Mouse (Mus musculus) CH12.LX (cell line): ENCODE measurements at regions not wholly inside any gene's neighbourhood (a gene's known extent, or its start where the extent isn't known, plus 50 kb on each side); places are given as distances from the start of the nearest gene placed in this dataset.

Experiments used
- DNase-seq: peaks from one replicate; pipeline ENCODE4 v3.0.0-alpha.2; 2013; ENCODE audit errors: extremely low read depth
- H3K27ac ChIP-seq: 2 replicates; pipeline ENCODE4 v1.5.1; 2012; ENCODE audit warnings: low read depth, mild to moderate bottlenecking, control low read depth, moderate library complexity; ENCODE audit not compliant: insufficient read depth
- H3K27me3 ChIP-seq: replicated peaks from 2 replicates; pipeline ENCODE3; 2012; ENCODE audit warnings: inconsistent platforms
- H3K36me3 ChIP-seq, 2 experiments: replicated peaks in 1 of 2; 2 replicates each; pipeline versions ENCODE3 to v1.6.1; 2012; ENCODE audit warnings: inconsistent platforms in 1 of 2, low read length in 1 of 2, mild to moderate bottlenecking in 1 of 2, mixed read lengths in 1 of 2, moderate library complexity in 1 of 2; ENCODE audit not compliant: control insufficient read depth in 1 of 2, insufficient read depth in 1 of 2
- H3K4me1 ChIP-seq, 2 experiments: 2 replicates each; pipeline ENCODE4 v1.6.1; 2012; ENCODE audit warnings: inconsistent platforms in 1 of 2, moderate library complexity in 1 of 2; ENCODE audit not compliant: insufficient read depth in 2 of 2, control insufficient read depth in 1 of 2
- H3K4me2 ChIP-seq: 2 replicates; pipeline ENCODE4 v1.6.1; 2012; ENCODE audit warnings: low read depth, mild to moderate bottlenecking, control low read depth; ENCODE audit not compliant: poor library complexity, insufficient read depth, severe bottlenecking
- H3K4me3 ChIP-seq, 3 experiments: fragments of 150-350 bp in 1 of 3; sonication (generic) in 1 of 3; replicated peaks in 1 of 3; 2 replicates each; pipeline versions ENCODE3 to v1.5.1; 2011 to 2012; ENCODE audit warnings: low read depth in 2 of 3, low read length in 2 of 3, mild to moderate bottlenecking in 2 of 3, moderate library complexity in 2 of 3, control low read depth in 1 of 3, improper control_type of control experiment in 1 of 3, inconsistent platforms in 1 of 3, mixed read lengths in 1 of 3; ENCODE audit not compliant: poor library complexity in 1 of 3
- H3K79me2 ChIP-seq: replicated peaks from 2 replicates; pipeline ENCODE4 v1.6.1; 2012; ENCODE audit warnings: mild to moderate bottlenecking, moderate library complexity; ENCODE audit not compliant: control insufficient read depth, poor library complexity, insufficient read depth, severe bottlenecking; ENCODE audit errors: extremely low read depth
- H3K9ac ChIP-seq: 2 replicates; pipeline ENCODE4 v1.6.1; 2012; ENCODE audit warnings: low read depth, mild to moderate bottlenecking, control low read depth, moderate library complexity; ENCODE audit not compliant: insufficient read depth
- H3K9me3 ChIP-seq: replicated peaks from 2 replicates; pipeline ENCODE3; 2012; ENCODE audit warnings: low read length, inconsistent platforms, mixed read lengths
- BHLHE40 ChIP-seq: IDR thresholded peaks from 2 replicates; pipeline ENCODE4 v1.6.1; 2011; ENCODE audit warnings: mild to moderate bottlenecking, low read depth, low read length, improper control_type of control experiment
- CHD1 ChIP-seq: IDR thresholded peaks from 2 replicates; pipeline ENCODE4 v1.6.1; 2012; ENCODE audit warnings: low read depth, low read length, improper control_type of control experiment, inconsistent platforms
- CHD2 ChIP-seq: IDR thresholded peaks from 2 replicates; pipeline ENCODE4 v1.6.1; 2011; ENCODE audit warnings: low read length, improper control_type of control experiment
- CTCF ChIP-seq, 2 experiments: IDR thresholded peaks in 1 of 2; conservative IDR thresholded peaks in 1 of 2; 2 replicates each; pipeline ENCODE4 v1.5.1; 2011 to 2012; ENCODE audit warnings: low read depth in 2 of 2, low read length in 2 of 2, improper control_type of control experiment in 1 of 2, inconsistent platforms in 1 of 2, mild to moderate bottlenecking in 1 of 2, moderate library complexity in 1 of 2
- EP300 ChIP-seq: IDR thresholded peaks from 2 replicates; pipeline ENCODE4 v1.6.1; 2011; ENCODE audit warnings: low read length, improper control_type of control experiment
- ETS1 ChIP-seq: conservative IDR thresholded peaks from 2 replicates; pipeline ENCODE4 v1.6.1; 2012; ENCODE audit warnings: low read depth, mild to moderate bottlenecking, inconsistent platforms, low read length, improper control_type of control experiment, moderate library complexity
- IRF4 ChIP-seq: IDR thresholded peaks from 2 replicates; pipeline ENCODE4 v1.6.1; 2014; ENCODE audit warnings: low read depth, mild to moderate bottlenecking, inconsistent platforms, low read length, improper control_type of control experiment
- JUND ChIP-seq: conservative IDR thresholded peaks from 2 replicates; pipeline ENCODE4 v1.6.1; 2011; ENCODE audit warnings: low read depth, low read length, improper control_type of control experiment
- KAT2A ChIP-seq: IDR thresholded peaks from 2 replicates; pipeline ENCODE4 v1.6.1; 2012; ENCODE audit warnings: low read length, improper control_type of control experiment, inconsistent platforms; ENCODE audit not compliant: insufficient replicate concordance
- MAZ ChIP-seq: IDR thresholded peaks from 2 replicates; pipeline ENCODE4 v1.6.1; 2012; ENCODE audit warnings: low read depth, mild to moderate bottlenecking, inconsistent platforms, low read length, improper control_type of control experiment, moderate library complexity
- MEF2A ChIP-seq: IDR thresholded peaks from 2 replicates; pipeline ENCODE4 v1.6.1; 2014; ENCODE audit warnings: low read depth, mild to moderate bottlenecking, inconsistent platforms, low read length, improper control_type of control experiment, borderline replicate concordance
- MXI1 ChIP-seq: IDR thresholded peaks from 2 replicates; pipeline ENCODE4 v1.6.1; 2011; ENCODE audit warnings: mild to moderate bottlenecking, low read depth, low read length, improper control_type of control experiment
- MYC ChIP-seq: IDR thresholded peaks from 2 replicates; pipeline ENCODE4 v1.6.1; 2011; ENCODE audit warnings: low read depth, mild to moderate bottlenecking, improper control_type of control experiment, low read length
- NRF1 ChIP-seq: IDR thresholded peaks from 2 replicates; pipeline ENCODE4 v1.6.1; 2014; ENCODE audit warnings: low read depth, mild to moderate bottlenecking, inconsistent platforms, low read length, improper control_type of control experiment, moderate library complexity
- POLR2A ChIP-seq: IDR thresholded peaks from 2 replicates; pipeline ENCODE4 v1.6.1; 2011; ENCODE audit warnings: low read depth, mild to moderate bottlenecking, improper control_type of control experiment, low read length
- RAD21 ChIP-seq: IDR thresholded peaks from 2 replicates; pipeline ENCODE4 v1.6.1; 2011; ENCODE audit warnings: low read depth, mild to moderate bottlenecking, low read length, improper control_type of control experiment, moderate library complexity
- SMC3 ChIP-seq: IDR thresholded peaks from 2 replicates; pipeline ENCODE4 v1.6.1; 2011; ENCODE audit warnings: low read depth, low read length, improper control_type of control experiment
- TCF12 ChIP-seq: IDR thresholded peaks from 2 replicates; pipeline ENCODE4 v1.6.1; 2014; ENCODE audit warnings: low read depth, mild to moderate bottlenecking, inconsistent platforms, low read length, improper control_type of control experiment
- UBTF ChIP-seq: IDR thresholded peaks from 2 replicates; pipeline ENCODE4 v1.6.1; 2012; ENCODE audit warnings: low read depth, mild to moderate bottlenecking, inconsistent platforms, low read length, improper control_type of control experiment, moderate library complexity
- ZC3H11A ChIP-seq: IDR thresholded peaks from 2 replicates; pipeline ENCODE4 v1.6.1; 2012; ENCODE audit warnings: low read depth, mild to moderate bottlenecking, inconsistent platforms, low read length, improper control_type of control experiment
- ZKSCAN1 ChIP-seq: IDR thresholded peaks from 2 replicates; pipeline ENCODE4 v1.6.1; 2012; ENCODE audit warnings: low read depth, inconsistent platforms, low read length, improper control_type of control experiment, borderline replicate concordance
- ZMIZ1 ChIP-seq: IDR thresholded peaks from 2 replicates; pipeline ENCODE4 v1.6.1; 2012; ENCODE audit warnings: low read depth, mild to moderate bottlenecking, inconsistent platforms, low read length, improper control_type of control experiment
- ZNF384 ChIP-seq: IDR thresholded peaks from 2 replicates; pipeline ENCODE4 v1.6.1; 2012; ENCODE audit warnings: low read depth, low read length, improper control_type of control experiment, inconsistent platforms
- dilution Hi-C: fragments of 300-500 bp; cut with MboI; formaldehyde crosslinking; loops from 2 replicates; pipeline ENCODE4 v1.14.3; 2020; ENCODE audit warnings: low sequenced_read_pairs; ENCODE audit not compliant: extremely low pct_unique_long_range_greater_than_20kb, extremely low pct_ligation_motif_present
- in situ Hi-C: fragments of 300-500 bp; cut with MboI; formaldehyde crosslinking; loops from 3 replicates; pipeline ENCODE4 v1.14.3; 2019; ENCODE audit warnings: low sequenced_read_pairs, low pct_ligation_motif_present, low pct_unique_long_range_greater_than_20kb, mixed read lengths

DNA sequence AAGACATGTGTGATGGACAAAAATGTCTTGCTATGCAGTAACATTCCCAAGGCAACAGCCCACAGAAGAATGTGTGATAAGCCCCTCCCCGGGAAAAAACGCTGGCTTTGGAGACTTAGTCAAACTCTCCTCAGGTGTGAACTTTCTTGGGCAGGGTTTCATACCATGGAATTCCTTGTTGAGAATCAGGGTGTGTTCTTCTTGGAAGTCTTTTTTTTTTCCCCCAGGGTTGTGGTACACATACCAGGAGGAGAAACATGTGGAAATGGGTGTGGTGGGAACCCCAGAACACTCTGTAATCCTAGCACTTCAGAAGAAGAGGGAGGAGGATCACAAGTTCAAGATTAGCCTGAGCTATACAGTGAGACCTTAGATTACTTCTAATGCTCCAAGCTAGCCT, 228.3 kb downstream of the Cd83 start:
- H3K79me2 ChIP-seq = no peaks in the 10 kb centered on the region

DNA sequence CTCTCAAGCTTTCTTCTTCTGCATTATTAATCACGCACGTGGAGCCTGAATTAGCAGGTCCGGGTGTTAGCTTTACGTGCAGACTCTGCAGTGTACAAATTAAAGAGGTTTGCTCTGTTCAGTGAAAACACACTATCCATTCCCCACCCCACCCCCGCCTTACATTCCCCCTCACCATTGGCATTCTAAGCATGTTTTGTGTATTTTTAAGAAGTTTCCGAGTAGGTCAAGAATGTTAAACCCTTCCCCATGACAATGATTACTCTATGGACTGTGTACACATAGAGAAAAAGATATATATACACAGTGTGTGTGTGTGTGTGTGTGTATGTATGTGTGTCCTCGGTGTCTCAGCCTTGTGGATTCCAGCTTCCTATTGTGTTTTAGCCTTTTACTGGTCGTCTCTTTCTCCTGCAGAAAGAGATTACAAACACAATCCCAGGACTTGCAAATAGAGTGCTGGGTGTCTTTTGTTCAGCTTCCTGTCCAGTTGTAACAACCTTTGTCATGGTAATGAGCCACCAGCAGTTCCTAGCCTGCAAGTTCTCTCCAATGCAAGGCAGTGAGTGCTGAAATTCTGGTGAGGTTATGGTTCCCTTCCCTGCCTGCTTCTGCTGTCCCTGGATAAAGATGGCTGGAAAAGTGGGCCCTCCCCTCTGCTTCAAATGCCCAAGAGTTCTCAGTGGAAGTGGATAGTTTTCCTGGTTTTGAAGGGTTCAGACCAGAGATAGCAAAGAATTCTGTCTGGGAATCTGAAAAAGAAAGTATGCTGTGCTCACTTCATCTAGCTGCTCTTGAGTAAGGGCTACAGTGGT, 234.1 kb downstream of the Cd83 start:
- no peak overlapping the region for H3K27ac ChIP-seq
- no peak overlapping the region for H3K4me2 ChIP-seq
- no peaks in the 10 kb centered on the region for H3K9me3 ChIP-seq
- no peaks in the 10 kb centered on the region for H3K79me2 ChIP-seq
- no peak for DNase-seq
- H3K4me1 ChIP-seq = peaks cover 0 to 4% of the 10 kb centered on the region in 2 experiments; a peak in 2 of 4 replicates
- H3K9ac ChIP-seq = no peak overlapping the region
- dilution Hi-C loops = no loop called here
- H3K27me3 ChIP-seq = no peaks in the 10 kb centered on the region
- TF ChIP-seq ZKSCAN1 = no peak
- TF ChIP-seq IRF4 = no peak
- no peak for TF ChIP-seq SMC3
- TF ChIP-seq TCF12 = no peak
- no peak for TF ChIP-seq MYC
- no peak for TF ChIP-seq CTCF (conservative IDR thresholded peaks at IDR 0.05 in 1 of 2, IDR thresholded peaks at IDR 0.05 in 1 of 2; ENCODE audit: low read depth in 2 of 2, low read length in 2 of 2)
- no peak for TF ChIP-seq ETS1
- no peak for TF ChIP-seq MXI1
- no peak for TF ChIP-seq ZMIZ1
- TF ChIP-seq KAT2A = no peak
- TF ChIP-seq BHLHE40 = no peak
- no peak for TF ChIP-seq UBTF
- H3K4me3 ChIP-seq = no peak overlapping the region
- in situ Hi-C loops = no loop called here
- H3K36me3 ChIP-seq = no peaks in the 10 kb centered on the region

More for the DNA sequence above, 228.3 kb downstream of the Cd83 start:
- Histone ChIP-seq H3K4me1 (no peaks in the 10 kb centered on the region), H3K36me3 (no peaks in the 10 kb centered on the region), H3K9ac (no peak overlapping the region), H3K27ac (no peak overlapping the region), H3K9me3 (no peaks in the 10 kb centered on the region), H3K4me2 (no peak overlapping the region), H3K4me3 (no peak overlapping the region), H3K27me3 (no peaks in the 10 kb centered on the region)
- TF ChIP-seq ZNF384 = no peak
- no peak for TF ChIP-seq CHD2
- TF ChIP-seq RAD21 = no peak
- TF ChIP-seq MXI1 = no peak
- no peak for TF ChIP-seq NRF1
- TF ChIP-seq ZC3H11A = no peak
- no peak for TF ChIP-seq CHD1
- TF ChIP-seq SMC3 = no peak
- TF ChIP-seq EP300 = no peak
- TF ChIP-seq MEF2A = no peak
- no peak for TF ChIP-seq CTCF (conservative IDR thresholded peaks at IDR 0.05 in 1 of 2, IDR thresholded peaks at IDR 0.05 in 1 of 2; ENCODE audit: low read depth in 2 of 2, low read length in 2 of 2)
- no peak for TF ChIP-seq JUND
- no peak for TF ChIP-seq MAZ
- TF ChIP-seq POLR2A = no peak
- dilution Hi-C loops = no loop called here
- in situ Hi-C loops = no loop called here
- DNase-seq = no peak
